In genomic region chr3:101462294-101462693, GRCm38 (mm10) we compare ENCODE assay signal across 9 mouse cellular contexts.
DNase-seq lines count a peak whose midpoint lies in the region; ATAC-seq and TF ChIP-seq lines count a peak whose summit lies in the region.
"Had no signal": no experiment of that assay in that cellular context is flagged by ENCODE, and none has a peak within 500 bp of the region (broad histone marks: within the 10 kb centered on the region; RNA-seq: fewer than 3 reads in every experiment).

No protein-coding gene starts in this region.

- WGBS in embryonic facial prominence, embryonic 15.5 days, result 23% methylated on average over 5 of the region's 5 CpGs
- 31% methylated on average over 5 of the region's 5 CpGs for WGBS in lung, adult 2 months

- H3K4me3 ChIP-seq in CH12.LX (replicated peaks in 1 of 3; ENCODE audit: low read depth in 2 of 3, low read length in 2 of 3, poor library complexity in 1 of 3), result no peak overlapping the region
- H3K4me3 ChIP-seq in embryonic facial prominence, embryonic 15.5 days (replicated peaks), result no peak overlapping the region
- H3K4me3 ChIP-seq in lung, adult 2 months (replicated peaks; ENCODE audit: extremely low read depth, low read depth, low read length), result no peak overlapping the region
- H3K4me3 ChIP-seq: heart, embryonic 15.5 days had no signal

- dilution Hi-C loops in CH12.LX (cut with MboI; ENCODE audit: extremely low pct_ligation_motif_present, extremely low pct_unique_long_range_greater_than_20kb, low sequenced_read_pairs), result no loop called here

- peak; percentile 67 for DNase-seq in CH12.LX (ENCODE audit: extremely low read depth)
- peak; percentile 90 for DNase-seq in brain, adult 2 months (ENCODE audit: low read depth, low spot score)
- DNase-seq in heart, postnatal 14 days, result peak; percentile 75 to 80
- peak; percentile 62 to 86 for DNase-seq in kidney, postnatal 36 days
- DNase-seq in lung, adult 2 months, result peak; percentile 69
- DNase-seq in ovary, postnatal 14 days (ENCODE audit: low spot score), result peak; percentile 76
- DNase-seq in thymus, postnatal 0 days (ENCODE audit: low spot score), result peak; percentile 86

- in situ Hi-C loops in CH12.LX (cut with MboI; ENCODE audit: low pct_ligation_motif_present, low pct_unique_long_range_greater_than_20kb, low sequenced_read_pairs), result loop anchor here (10.0 kb wide), 3 partner anchors 87 to 487 kb away; partner anchors contain the start of gene Igsf3

- peak; percentile 80 to 90 for TF ChIP-seq CTCF in CH12.LX (conservative IDR thresholded peaks at IDR 0.05 in 1 of 2, IDR thresholded peaks at IDR 0.05 in 1 of 2; ENCODE audit: low read depth in 2 of 2, low read length in 2 of 2)
- peak; percentile 62 for TF ChIP-seq CTCF in lung, adult 2 months (IDR thresholded peaks at IDR 0.05; ENCODE audit: insufficient read depth, low read length)

- TF ChIP-seq RAD21 in CH12.LX (IDR thresholded peaks at IDR 0.05; ENCODE audit: low read depth, low read length), result peak; percentile 91

- no peaks in the 10 kb centered on the region for H3K4me1 ChIP-seq in CH12.LX (ENCODE audit: control insufficient read depth in 1 of 2, insufficient read depth in 2 of 2)
- peaks cover 20% of the 10 kb centered on the region for H3K4me1 ChIP-seq in embryonic facial prominence, embryonic 15.5 days
- H3K4me1 ChIP-seq in lung, adult 2 months (ENCODE audit: control insufficient read depth, insufficient read depth, low read length), result no peaks in the 10 kb centered on the region
- H3K4me1 ChIP-seq: heart, embryonic 15.5 days had no signal

- peak; percentile 60; the same call in 1 of the 2 replicates for ATAC-seq in embryonic facial prominence, embryonic 15.5 days (ENCODE audit: insufficient number of reproducible peaks, low FRiP score, low TSS enrichment, low read depth)

- H3K9me3 ChIP-seq in CH12.LX (replicated peaks; ENCODE audit: low read length), result peaks cover 6% of the 10 kb centered on the region
- H3K9me3 ChIP-seq in embryonic facial prominence, embryonic 15.5 days (replicated peaks), result peaks cover 5% of the 10 kb centered on the region; the same call in 1 of the 2 replicates
- H3K9me3 ChIP-seq: heart, embryonic 15.5 days had no signal

- H3K79me2 ChIP-seq in CH12.LX (replicated peaks; ENCODE audit: control insufficient read depth, extremely low read depth, insufficient read depth, poor library complexity, severe bottlenecking), result no peaks in the 10 kb centered on the region

- no peak for TF ChIP-seq POLR2A in CH12.LX (IDR thresholded peaks at IDR 0.05; ENCODE audit: low read depth, low read length)
- TF ChIP-seq POLR2A in lung, adult 2 months (IDR thresholded peaks at IDR 0.05; ENCODE audit: borderline replicate concordance, extremely low read depth, low read depth, low read length), result no peak

- H3K36me3 ChIP-seq in CH12.LX (replicated peaks in 1 of 2; ENCODE audit: control insufficient read depth in 1 of 2, insufficient read depth in 1 of 2, low read length in 1 of 2), result no peaks in the 10 kb centered on the region
- peaks cover 35% of the 10 kb centered on the region for H3K36me3 ChIP-seq in embryonic facial prominence, embryonic 15.5 days

- no peak for TF ChIP-seq EP300 in CH12.LX (IDR thresholded peaks at IDR 0.05; ENCODE audit: low read length)

- no peak overlapping the region for H3K4me2 ChIP-seq in CH12.LX (ENCODE audit: insufficient read depth, low read depth, poor library complexity, severe bottlenecking)
- H3K4me2 ChIP-seq in embryonic facial prominence, embryonic 15.5 days (replicated peaks), result no peak overlapping the region
- H3K4me2 ChIP-seq: heart, embryonic 15.5 days had no signal

- no peak overlapping the region for H3K27ac ChIP-seq in CH12.LX (ENCODE audit: insufficient read depth, low read depth)
- H3K27ac ChIP-seq in embryonic facial prominence, embryonic 15.5 days (replicated peaks), result peak overlapping the region; percentile 84
- H3K27ac ChIP-seq: heart, embryonic 15.5 days had no signal

- intact Hi-C loops in heart, postnatal 14 days (cut with DNase I), result loop anchor here (1.0 to 5.0 kb wide), 4 partner anchors 90 to 489 kb away; no protein-coding TSS in a partner anchor

- no peak overlapping the region for H3K9ac ChIP-seq in CH12.LX (ENCODE audit: insufficient read depth, low read depth)
- no peak overlapping the region for H3K9ac ChIP-seq in embryonic facial prominence, embryonic 15.5 days
- H3K9ac ChIP-seq: heart, embryonic 15.5 days had no signal

- peaks cover 2% of the 10 kb centered on the region for H3K27me3 ChIP-seq in CH12.LX (replicated peaks)
- no peaks in the 10 kb centered on the region for H3K27me3 ChIP-seq in embryonic facial prominence, embryonic 15.5 days
- H3K27me3 ChIP-seq: heart, embryonic 15.5 days had no signal

TF ChIP-seq in CH12.LX, 34 proteins besides CTCF, POLR2A, EP300 and RAD21:
- TF ChIP-seq SIN3A (IDR thresholded peaks at IDR 0.05; ENCODE audit: low read length), result no peak
- TF ChIP-seq NELFE (IDR thresholded peaks at IDR 0.05; ENCODE audit: low read depth, low read length), result no peak
- no peak for TF ChIP-seq MXI1 (IDR thresholded peaks at IDR 0.05; ENCODE audit: low read depth, low read length)
- no peak for TF ChIP-seq PAX5 (IDR thresholded peaks at IDR 0.05; ENCODE audit: low read length)
- no peak for TF ChIP-seq ETS1 (conservative IDR thresholded peaks at IDR 0.05; ENCODE audit: low read depth, low read length)
- TF ChIP-seq ZC3H11A (IDR thresholded peaks at IDR 0.05; ENCODE audit: low read depth, low read length), result peak; percentile 57
- no peak for TF ChIP-seq HCFC1 (IDR thresholded peaks at IDR 0.05; ENCODE audit: low read depth, low read length)
- no peak for TF ChIP-seq MAX (IDR thresholded peaks at IDR 0.05; ENCODE audit: low read length)
- no peak for TF ChIP-seq JUND (conservative IDR thresholded peaks at IDR 0.05; ENCODE audit: low read depth, low read length)
- no peak for TF ChIP-seq TCF12 (IDR thresholded peaks at IDR 0.05; ENCODE audit: low read depth, low read length)
- no peak for TF ChIP-seq TBP (conservative IDR thresholded peaks at IDR 0.05; ENCODE audit: low read depth, low read length)
- TF ChIP-seq MYC (IDR thresholded peaks at IDR 0.05; ENCODE audit: low read depth, low read length), result peak; percentile 60; the same call in 1 of the 2 replicates
- TF ChIP-seq SMC3 (IDR thresholded peaks at IDR 0.05; ENCODE audit: low read depth, low read length), result peak; percentile 80
- no peak for TF ChIP-seq GABPA (IDR thresholded peaks at IDR 0.05; ENCODE audit: insufficient replicate concordance, low read depth, low read length)
